Comparison of ENCODE assay signal across 20 mouse cellular contexts in the genomic region with DNA sequence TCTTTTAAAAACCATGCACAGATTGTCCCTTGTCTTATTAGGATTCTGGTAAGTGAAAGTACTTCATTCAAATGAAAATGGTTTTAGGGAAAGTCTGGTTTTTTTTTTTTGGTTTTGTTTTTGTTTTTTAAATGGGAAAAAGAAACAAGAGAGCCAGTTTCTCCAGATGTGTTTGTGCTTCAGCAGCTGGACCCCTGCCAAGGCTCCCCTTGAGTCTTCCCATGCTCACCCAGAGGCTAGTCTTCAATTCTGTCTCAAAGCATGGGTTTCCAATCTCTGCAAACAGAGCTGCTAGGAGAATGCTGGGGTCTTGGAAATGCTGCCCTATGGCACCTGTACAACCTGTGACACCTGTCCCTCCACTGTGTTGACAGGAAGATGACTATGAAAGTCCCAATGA. TPM values are rescaled to one million over a fixed set of nuclear protein-coding genes. Genes with fewer than 3 reads are reported as not detected.
DNase-seq lines count a peak whose midpoint lies in the region; TF ChIP-seq lines count a peak whose summit lies in the region.
"Had no signal": no experiment of that assay in that cellular context is flagged by ENCODE, and none has a peak within 500 bp of the region (broad histone marks: within the 10 kb centered on the region; RNA-seq: fewer than 3 reads in every experiment).

No protein-coding gene starts in this region.

- intact Hi-C loops in gastrocnemius, adult 2 months (cut with DNase I): no loop called here
- intact Hi-C loops in gastrocnemius, postnatal 36 days (cut with DNase I): no loop called here
- intact Hi-C loops in heart, postnatal 14 days (cut with DNase I): no loop called here
- intact Hi-C loops in heart, postnatal 10 days (cut with DNase I): loop anchor here (5.0 kb wide), 1 partner anchor 143 kb away; no protein-coding TSS in a partner anchor

- no peak for TF ChIP-seq CTCF in gastrocnemius, adult 2 months (IDR thresholded peaks at IDR 0.05)

- no peak overlapping the region for H3K27ac ChIP-seq in gastrocnemius, adult 2 months
- H3K27ac ChIP-seq: embryonic facial prominence, embryonic 12.5 days; forebrain, embryonic 12.5 days; heart, embryonic 10.5 days; hindbrain, embryonic 10.5 days; hindbrain, embryonic 14.5 days had no signal

- peak; percentile 37 for DNase-seq in gastrocnemius, adult 2 months
- DNase-seq in gastrocnemius, postnatal 36 days: no peak
- DNase-seq in heart, postnatal 14 days: peak; percentile 24 to 31
- no peak for DNase-seq in heart, postnatal 10 days
- DNase-seq in lung, postnatal 10 days: peak; percentile 13
- no peak for DNase-seq in lung, adult 18-20 months
- DNase-seq: adrenal gland, postnatal 10 days; cerebellum, adult 11 months; cerebellum, adult 8-10 months; cerebellum, postnatal 14 days; embryo, embryonic 11 days had no signal

- no peak overlapping the region for H3K4me3 ChIP-seq in gastrocnemius, adult 2 months
- H3K4me3 ChIP-seq: embryonic facial prominence, embryonic 12.5 days; forebrain, embryonic 12.5 days; heart, embryonic 10.5 days; hindbrain, embryonic 10.5 days had no signal

RNA-seq across cellular contexts. Expression of a gene that starts 23.9 kb away (rescaled TPM):
- 1 to 10 TPM in 1 of 2 experiments, under 1 TPM in 1; 0.36 to 1.6 TPM for total RNA-seq in gastrocnemius, adult 2 months (2021)
- total RNA-seq in gastrocnemius, postnatal 36 days (2021): 1 to 10 TPM; 1.3 TPM
- total RNA-seq in heart, postnatal 14 days (2021): 1 to 10 TPM; 3.0 to 4.9 TPM
- total RNA-seq in heart, postnatal 10 days (2021): 1 to 10 TPM; 1.6 to 2.2 TPM

RNA-seq across cellular contexts. Expression of a gene that starts 27.8 kb away (rescaled TPM):
- total RNA-seq in gastrocnemius, adult 2 months (2021): not detected
- not detected for total RNA-seq in gastrocnemius, postnatal 36 days (2021)
- not detected for total RNA-seq in heart, postnatal 14 days (2021)
- total RNA-seq in heart, postnatal 10 days (2021): not detected
- total RNA-seq: adrenal gland, postnatal 10 days; adrenal gland, postnatal 4 days; common myeloid progenitor, adult 5-6 weeks; granulocyte monocyte progenitor cell, adult 5-6 weeks; heart, postnatal 25 days had no signal

Comparison
In these comparisons a context has a peak if more than half of its experiments do, and no peak if none do; other contexts are left out.
1. DNase-seq: peak in gastrocnemius, adult 2 months (single experiment), heart, postnatal 14 days (2 of 2) and lung, postnatal 10 days (single experiment); none in gastrocnemius, postnatal 36 days (0 of 2), heart, postnatal 10 days (0 of 2) and lung, adult 18-20 months (0 of 2).